Mouse (Mus musculus) lung, postnatal 25 days (tissue): ENCODE results near the gene 1700047I17Rik2.
"Not testable (repeated sequence)": the region's sequence is repeated elsewhere in the genome, so short reads cannot be mapped to it uniquely, and the experiment has no call there.

Source experiments
- DNase-seq: peaks from one replicate; pipeline ENCODE4 v3.0.0; 2022; ENCODE audit warnings: low spot score

The 1700047I17Rik2 gene

DNA sequence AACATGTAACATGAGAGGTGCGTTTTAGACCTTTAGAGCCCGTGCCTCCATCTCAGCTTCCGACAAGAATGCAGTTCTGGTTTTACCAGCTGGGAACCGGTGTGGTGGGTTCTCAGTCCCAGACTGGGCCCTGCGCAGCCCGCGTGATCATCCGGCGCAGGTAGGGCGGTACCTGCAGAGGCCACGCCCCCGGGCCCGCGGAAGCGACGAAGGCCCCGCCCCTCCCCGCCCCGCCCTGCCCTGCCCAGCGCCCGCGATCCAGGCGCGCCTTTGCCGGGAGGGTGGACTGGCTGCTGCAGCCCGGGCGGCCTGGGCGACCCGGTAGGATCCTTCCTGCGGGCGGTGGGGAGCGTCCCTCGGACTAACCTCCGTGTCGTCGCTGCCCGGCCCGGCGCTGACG, at the start of gene 1700047I17Rik2:
1700047I17Rik2 (plus strand) TSS at position 287 of the 400 bp plus-strand sequence.
- not testable (repeated sequence) for DNase-seq

- DNase-seq = not testable (repeated sequence)
Measured at GRCm38 (mm10) chr12:55154559-55155448, 44.6 kb upstream of the 1700047I17Rik2 start, which contains the start of gene Srp54b. Srp54b (plus strand) TSS chr12:55155104.

GRCm38 (mm10) chr12:55155449-55155783, 44.0 kb upstream of the 1700047I17Rik2 start:
- DNase-seq = not testable (repeated sequence)

DNA sequence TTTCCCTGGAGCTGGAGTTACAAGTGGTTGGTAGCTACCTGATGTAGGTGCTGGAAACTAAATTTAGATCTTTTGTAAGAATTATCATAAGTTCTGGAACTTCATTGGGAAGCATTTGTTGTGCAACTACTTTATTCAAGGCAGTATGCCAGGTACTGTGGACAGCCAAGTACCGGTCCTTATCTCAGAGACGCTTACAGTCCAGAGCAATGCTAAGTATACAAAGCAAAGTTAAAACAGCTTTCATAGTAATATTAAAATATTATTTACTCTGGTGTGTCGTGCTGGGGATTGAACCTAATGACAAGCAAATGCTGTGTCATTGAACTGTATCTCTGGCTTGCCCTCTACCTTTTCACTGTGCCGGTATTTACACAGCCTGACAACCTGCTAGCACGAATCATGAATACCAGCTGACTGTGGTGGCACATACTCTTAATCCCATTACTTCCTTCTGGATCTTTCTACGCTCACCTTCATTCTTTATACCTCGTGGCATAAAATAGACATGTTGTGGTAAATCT, 32.3 kb upstream of the 1700047I17Rik2 start:
- not testable (repeated sequence) for DNase-seq

GRCm38 (mm10) chr12:55187686-55188085, 11.7 kb upstream of the 1700047I17Rik2 start:
- not testable (repeated sequence) for DNase-seq

GRCm38 (mm10) chr12:55189127-55189526, 10.3 kb upstream of the 1700047I17Rik2 start:
- not testable (repeated sequence) for DNase-seq

GRCm38 (mm10) chr12:55199799-55200198, 407 bp downstream of the 1700047I17Rik2 start:
- DNase-seq = not testable (repeated sequence)

DNA sequence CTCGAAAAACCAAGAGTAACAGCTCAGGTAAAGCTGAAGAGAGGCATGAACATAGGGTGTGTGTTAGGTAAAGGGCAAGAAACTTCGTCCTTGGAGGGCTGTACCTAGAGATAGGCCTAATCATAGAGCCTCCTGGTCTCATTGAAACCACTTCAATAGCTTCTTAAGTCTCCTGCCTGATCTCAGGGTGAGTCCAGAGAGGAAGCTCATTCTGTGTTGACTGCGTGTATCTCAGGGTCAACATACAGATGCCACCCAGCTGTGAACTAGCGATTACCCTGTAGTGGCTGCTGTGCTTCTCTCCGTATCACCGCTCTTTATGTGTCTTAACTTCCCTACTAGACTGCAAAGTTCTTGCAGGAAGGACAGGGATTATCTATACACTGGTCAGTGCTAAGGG, 13.6 kb downstream of the 1700047I17Rik2 start:
- not testable (repeated sequence) for DNase-seq

- not testable (repeated sequence) for DNase-seq
Measured at GRCm38 (mm10) chr12:55229626-55230519, 30.5 kb downstream of the 1700047I17Rik2 start, which contains the start of gene Srp54c. Srp54c (plus strand) TSS chr12:55230168.

DNA sequence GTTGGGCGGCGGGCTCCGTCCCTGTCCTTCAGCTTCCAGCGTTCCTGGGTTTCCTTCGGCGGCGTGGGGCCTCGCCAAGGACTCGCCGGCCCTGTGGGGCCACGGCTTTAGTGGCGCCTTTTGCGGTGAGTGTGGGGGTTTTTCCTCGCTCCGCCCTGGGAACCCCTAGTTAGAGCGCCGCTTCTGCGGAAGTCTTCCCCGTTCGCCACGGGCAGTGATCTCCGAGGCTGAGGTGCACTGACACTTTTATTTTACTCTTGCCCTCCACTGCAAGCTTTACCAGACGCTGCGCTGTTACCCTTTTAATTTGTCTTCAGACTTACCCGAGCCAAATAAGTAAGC, 31.1 kb downstream of the 1700047I17Rik2 start:
- peak; percentile 5 for DNase-seq

- DNase-seq = not testable (repeated sequence)
Measured at GRCm38 (mm10) chr12:55242243-55242642, 42.9 kb downstream of the 1700047I17Rik2 start.

DNA sequence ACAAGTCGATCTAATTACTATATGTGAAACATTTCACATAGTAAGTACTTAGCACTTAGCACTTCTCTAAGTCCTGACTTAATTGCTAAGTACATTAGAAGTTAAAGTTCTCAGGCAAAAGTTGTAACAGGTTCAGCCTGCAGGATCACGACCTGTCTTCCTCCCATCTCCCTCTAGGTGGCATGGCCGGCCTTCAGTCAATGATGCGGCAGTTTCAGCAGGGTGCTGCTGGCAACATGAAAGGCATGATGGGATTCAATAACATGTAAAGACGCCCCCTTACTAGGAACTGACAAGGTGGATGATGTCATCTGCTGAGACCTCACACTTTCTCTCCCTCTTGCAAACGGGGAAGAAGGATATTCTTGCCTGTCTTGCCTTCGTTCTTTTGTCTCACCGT, 62.6 kb downstream of the 1700047I17Rik2 start:
- not testable (repeated sequence) for DNase-seq

DNA sequence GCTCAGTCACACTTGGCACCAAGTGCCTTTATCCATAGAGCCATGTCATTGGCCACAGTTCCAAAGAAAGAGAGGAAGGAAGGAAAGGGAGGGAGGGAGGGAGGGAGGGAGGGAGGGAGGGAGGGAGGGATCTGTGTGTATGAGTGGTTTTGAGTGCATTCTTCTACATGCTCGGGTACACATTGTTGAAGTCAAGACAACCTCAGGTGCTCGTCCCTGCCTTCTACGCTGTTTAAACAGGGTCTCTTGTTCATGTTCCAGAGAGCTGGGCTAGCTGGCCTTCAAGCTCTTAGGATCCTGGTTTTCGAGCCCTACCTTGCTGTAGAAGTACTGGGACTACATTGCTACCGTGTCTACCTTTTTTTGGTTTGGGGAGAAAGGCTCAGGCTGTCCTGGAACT, 64.0 kb downstream of the 1700047I17Rik2 start:
- DNase-seq = not testable (repeated sequence)
